19 mouse cellular contexts compared by ENCODE assay signal in genomic region chr7:92656386-92656785, GRCm38 (mm10).
"Had no signal": no experiment of that assay in that cellular context is flagged by ENCODE, and none has a peak within 500 bp of the region (broad histone marks: within the 10 kb centered on the region; RNA-seq: fewer than 3 reads in every experiment).

No protein-coding gene starts in this region.

- H3K4me2 ChIP-seq: liver, embryonic 13.5 days; midbrain, embryonic 15.5 days; neural tube, embryonic 12.5 days; neural tube, embryonic 15.5 days had no signal

- H3K4me3 ChIP-seq: left cerebral cortex, adult 2 months; liver, embryonic 13.5 days; midbrain, embryonic 10.5 days; midbrain, embryonic 15.5 days; neural tube, embryonic 12.5 days; neural tube, embryonic 15.5 days had no signal

- H3K27me3 ChIP-seq: liver, embryonic 13.5 days; midbrain, embryonic 15.5 days; neural tube, embryonic 12.5 days; neural tube, embryonic 15.5 days had no signal

- ATAC-seq: midbrain, embryonic 15.5 days had no signal

- H3K9ac ChIP-seq: liver, embryonic 13.5 days; midbrain, embryonic 15.5 days; neural tube, embryonic 12.5 days; neural tube, embryonic 15.5 days had no signal

- H3K27ac ChIP-seq: kidney, postnatal 0 days; left cerebral cortex, adult 2 months; liver, embryonic 13.5 days; midbrain, embryonic 10.5 days; midbrain, embryonic 15.5 days; neural tube, embryonic 12.5 days; neural tube, embryonic 15.5 days; stomach, postnatal 0 days had no signal

- H3K4me1 ChIP-seq: midbrain, embryonic 10.5 days; neural tube, embryonic 12.5 days had no signal

- DNase-seq: kidney, postnatal 36 days; layer of hippocampus, postnatal 36 days; liver, embryonic 13.5 days; lung, adult 2 months; lung, postnatal 14 days; lung, postnatal 4 days; right cerebral cortex, adult 18-20 months; right cerebral cortex, postnatal 14 days; right cerebral cortex, postnatal 4 days; thymus, adult 2 months; thymus, postnatal 14 days; thymus, postnatal 4 days had no signal

- H3K9me3 ChIP-seq: liver, embryonic 13.5 days; midbrain, embryonic 10.5 days; midbrain, embryonic 15.5 days; neural tube, embryonic 12.5 days; neural tube, embryonic 15.5 days had no signal
